Mouse (Mus musculus): ENCODE results near the gene Nampt. TPM values are rescaled to one million over a fixed set of nuclear protein-coding genes. Genes with fewer than 3 reads are reported as not detected.

The Nampt gene
- total and polyA plus RNA-seq, 3 experiments, result 33.4 to 116 (median 61.6) TPM

DNA sequence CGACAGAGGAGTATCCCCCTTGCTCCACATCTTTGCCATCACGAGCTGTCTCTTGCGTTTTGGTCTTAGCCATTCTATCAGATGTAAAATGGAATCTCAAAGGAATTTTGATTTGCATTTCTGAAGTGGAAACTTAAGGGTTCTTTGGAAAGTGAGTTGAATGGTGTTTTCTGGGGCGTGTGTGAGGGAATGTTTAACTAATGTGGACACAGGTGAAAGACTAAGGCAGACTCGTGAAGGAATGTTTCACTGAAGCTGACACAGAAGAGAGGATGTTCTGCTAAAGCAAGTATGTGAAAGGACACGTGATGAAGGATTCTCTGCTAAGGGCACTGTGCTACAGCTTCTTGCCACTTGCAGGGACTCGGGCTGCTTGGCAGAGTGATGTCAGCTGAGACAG, 18.3 kb upstream of the Nampt start:
- H3K4me1 ChIP-seq (ENCODE audit: insufficient read depth, low read depth, low read length), result peaks cover 11% of the 10 kb centered on the region
- peaks cover 17% of the 10 kb centered on the region for H3K27me3 ChIP-seq (ENCODE audit: insufficient read depth, low read length)
- no peaks in the 10 kb centered on the region for H3K36me3 ChIP-seq (replicated peaks)
- no peaks in the 10 kb centered on the region for H3K9me3 ChIP-seq (replicated peaks)
- ATAC-seq (ENCODE audit: extremely low read depth, insufficient number of reproducible peaks, low FRiP score, poor library complexity, severe bottlenecking) (no peak), DNase-seq (ENCODE audit: low spot score) (no peak)
- no peak overlapping the region for H3K4me3 ChIP-seq (ENCODE audit: low read depth, low read length)
- TF ChIP-seq POLR2AphosphoS5 (IDR thresholded peaks at IDR 0.05; ENCODE audit: insufficient replicate concordance, low read depth, low read length) (no peak), GATA1 (IDR thresholded peaks at IDR 0.05; ENCODE audit: borderline replicate concordance, low read length) (no peak), TAL1 (conservative IDR thresholded peaks at IDR 0.05; ENCODE audit: low read depth, low read length) (no peak), GATA2 (IDR thresholded peaks at IDR 0.05; ENCODE audit: borderline replicate concordance, low read depth, low read length) (no peak), CTCF (IDR thresholded peaks at IDR 0.05; ENCODE audit: low read depth, low read length) (no peak)

- H3K4me1 ChIP-seq (ENCODE audit: insufficient read depth, low read depth, low read length), result no peaks in the 10 kb centered on the region
- DNase-seq (ENCODE audit: low spot score) (no peak), ATAC-seq (ENCODE audit: extremely low read depth, insufficient number of reproducible peaks, low FRiP score, poor library complexity, severe bottlenecking) (no peak)
- H3K4me3 ChIP-seq (ENCODE audit: low read depth, low read length), result no peak overlapping the region
- no peaks in the 10 kb centered on the region for H3K36me3 ChIP-seq (replicated peaks)
- peaks cover 14% of the 10 kb centered on the region for H3K27me3 ChIP-seq (ENCODE audit: insufficient read depth, low read length)
- H3K9me3 ChIP-seq (replicated peaks), result no peaks in the 10 kb centered on the region
- no peak for TF ChIP-seq POLR2AphosphoS5 (IDR thresholded peaks at IDR 0.05; ENCODE audit: insufficient replicate concordance, low read depth, low read length)
- TF ChIP-seq CTCF (IDR thresholded peaks at IDR 0.05; ENCODE audit: low read depth, low read length), result no peak
- no peak for TF ChIP-seq GATA1 (IDR thresholded peaks at IDR 0.05; ENCODE audit: borderline replicate concordance, low read length)
- no peak for TF ChIP-seq GATA2 (IDR thresholded peaks at IDR 0.05; ENCODE audit: borderline replicate concordance, low read depth, low read length)
These were observed 13.8 kb upstream of the Nampt start for GRCm38 (mm10) chr12:32805559-32805958.

DNA sequence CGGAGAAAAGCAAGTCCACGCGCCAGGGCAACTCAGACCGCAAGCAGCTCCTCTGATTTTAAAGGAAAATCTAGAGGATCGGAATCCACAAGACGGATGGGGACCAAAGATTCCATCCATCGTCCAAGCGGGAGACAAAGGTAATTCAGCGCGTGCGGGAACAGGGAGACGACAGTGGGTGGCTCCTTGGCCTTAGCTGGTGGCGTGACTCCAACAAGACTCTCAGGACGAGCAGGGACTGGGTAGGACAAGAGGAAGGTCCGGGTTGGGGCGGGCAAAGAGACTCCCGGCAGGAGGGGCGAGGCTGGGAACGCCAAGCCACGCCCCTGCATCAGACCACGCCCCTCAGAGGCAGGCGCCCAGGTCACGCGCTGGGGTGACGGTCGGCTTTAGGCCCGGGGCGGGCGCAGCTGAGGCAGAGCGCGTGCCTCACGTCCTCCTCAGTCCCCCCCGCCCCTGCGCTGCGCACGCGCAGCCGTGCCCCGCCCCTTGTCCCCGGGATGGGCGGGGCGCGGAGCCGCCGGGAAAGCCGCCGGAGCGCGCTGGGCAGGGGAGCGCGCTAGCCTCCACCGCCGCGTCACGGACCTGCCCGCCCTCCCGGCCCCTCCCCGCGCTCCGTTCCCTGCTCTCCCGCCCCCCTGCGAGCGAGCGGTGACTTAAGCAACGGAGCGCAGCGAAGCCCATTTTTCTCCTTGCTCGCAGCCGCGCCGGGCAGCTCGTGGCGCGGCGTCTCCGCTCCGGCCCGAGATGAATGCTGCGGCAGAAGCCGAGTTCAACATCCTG, 669 bp downstream of the Nampt start:
- H3K36me3 ChIP-seq (replicated peaks), result peaks cover 27% of the 10 kb centered on the region
- peaks cover 4% of the 10 kb centered on the region for H3K27me3 ChIP-seq (ENCODE audit: insufficient read depth, low read length)
- TF ChIP-seq GATA1 (IDR thresholded peaks at IDR 0.05; ENCODE audit: borderline replicate concordance, low read length) (no peak), GATA2 (IDR thresholded peaks at IDR 0.05; ENCODE audit: borderline replicate concordance, low read depth, low read length) (no peak), TAL1 (conservative IDR thresholded peaks at IDR 0.05; ENCODE audit: low read depth, low read length) (no peak)
- peak overlapping the region; percentile 92 for H3K4me3 ChIP-seq (ENCODE audit: low read depth, low read length)
- H3K9me3 ChIP-seq (replicated peaks), result no peaks in the 10 kb centered on the region
- peak; percentile 93 for ATAC-seq (ENCODE audit: extremely low read depth, insufficient number of reproducible peaks, low FRiP score, poor library complexity, severe bottlenecking)
- H3K4me1 ChIP-seq (ENCODE audit: insufficient read depth, low read depth, low read length), result peaks cover 29% of the 10 kb centered on the region
- DNase-seq (ENCODE audit: low spot score), result peak; percentile 99

DNA sequence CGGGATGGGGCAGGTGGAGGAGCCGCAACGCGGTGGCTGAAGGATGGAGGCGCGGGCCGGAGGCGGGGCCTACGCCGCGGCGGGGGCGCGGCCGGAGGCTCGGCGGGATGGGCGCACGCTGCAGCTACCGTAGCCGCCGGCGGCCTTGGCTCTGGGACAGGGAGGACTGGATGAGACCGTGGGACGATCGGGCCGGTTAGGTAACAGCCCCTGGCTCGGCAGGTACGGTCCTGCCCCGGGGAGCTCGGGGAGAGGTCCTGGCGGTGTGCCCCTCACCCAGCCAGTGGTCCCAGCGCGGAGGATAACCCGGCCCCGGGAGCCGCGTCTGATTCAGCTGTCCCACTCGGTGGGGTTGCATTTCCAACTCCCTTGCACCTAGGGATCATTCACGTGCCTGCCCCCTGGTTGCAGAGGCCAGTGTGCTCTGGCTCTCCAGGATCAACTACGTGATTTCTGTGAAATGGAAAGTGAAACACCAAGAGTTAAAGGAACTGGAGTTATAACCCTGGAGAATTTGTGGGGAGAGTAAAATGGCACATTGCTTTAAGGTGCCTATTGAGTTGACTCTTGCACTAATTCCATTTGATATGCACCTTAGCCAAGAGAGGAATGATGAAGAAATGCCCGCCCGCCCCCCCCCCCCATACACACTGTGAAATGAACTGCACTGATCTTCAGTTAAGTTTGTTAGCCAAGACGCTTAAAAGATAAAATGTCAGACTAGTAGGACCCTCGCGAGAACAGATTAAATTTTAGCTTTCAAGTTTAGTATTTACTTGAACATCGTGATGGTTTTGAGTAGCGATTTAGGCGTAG, 1.6 kb downstream of the Nampt start:
- DNase-seq (ENCODE audit: low spot score) (peak; percentile 85), ATAC-seq (ENCODE audit: extremely low read depth, insufficient number of reproducible peaks, low FRiP score, poor library complexity, severe bottlenecking) (no peak)
- H3K36me3 ChIP-seq (replicated peaks), result peaks cover 35% of the 10 kb centered on the region
- peak overlapping the region; percentile 92 for H3K4me3 ChIP-seq (ENCODE audit: low read depth, low read length)
- H3K4me1 ChIP-seq (ENCODE audit: insufficient read depth, low read depth, low read length), result peaks cover 36% of the 10 kb centered on the region
- H3K27me3 ChIP-seq (ENCODE audit: insufficient read depth, low read length), result peaks cover 4% of the 10 kb centered on the region
- H3K9me3 ChIP-seq (replicated peaks), result no peaks in the 10 kb centered on the region
- no peak for TF ChIP-seq GATA2 (IDR thresholded peaks at IDR 0.05; ENCODE audit: borderline replicate concordance, low read depth, low read length)
- TF ChIP-seq GATA1 (IDR thresholded peaks at IDR 0.05; ENCODE audit: borderline replicate concordance, low read length), result no peak
- TF ChIP-seq POLR2AphosphoS5 (IDR thresholded peaks at IDR 0.05; ENCODE audit: insufficient replicate concordance, low read depth, low read length), result no peak
- no peak for TF ChIP-seq TAL1 (conservative IDR thresholded peaks at IDR 0.05; ENCODE audit: low read depth, low read length)
- no peak for TF ChIP-seq CTCF (IDR thresholded peaks at IDR 0.05; ENCODE audit: low read depth, low read length)

DNA sequence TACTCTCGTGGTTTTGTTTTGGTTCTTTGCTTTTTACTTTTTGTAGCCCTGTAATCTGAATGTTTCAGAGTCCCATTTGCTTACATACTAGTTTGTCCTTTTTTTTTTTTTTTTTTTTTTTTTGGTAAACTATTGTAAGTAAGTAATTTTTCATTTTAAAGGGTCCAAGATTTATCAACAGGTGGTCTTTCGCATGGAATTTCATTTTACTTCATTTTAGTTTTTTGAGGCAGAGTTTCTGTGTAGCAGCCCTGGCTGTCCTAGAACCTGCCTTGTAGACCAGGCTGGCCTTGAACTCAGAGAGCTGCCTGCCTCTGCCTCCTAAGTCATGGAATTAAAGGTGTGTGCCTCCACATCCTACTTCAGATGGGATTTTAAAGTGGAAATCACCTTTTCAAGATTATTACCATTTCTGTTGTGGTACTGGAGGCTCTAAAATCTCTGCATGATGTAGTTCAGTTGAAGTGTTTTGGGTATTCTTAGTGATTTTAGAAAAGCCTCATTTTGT, 2.2 kb downstream of the Nampt start:
- DNase-seq (ENCODE audit: low spot score), result no peak
- H3K36me3 ChIP-seq (replicated peaks), result peaks cover 42% of the 10 kb centered on the region
- H3K4me3 ChIP-seq (ENCODE audit: low read depth, low read length), result peak overlapping the region; percentile 92
- no peaks in the 10 kb centered on the region for H3K9me3 ChIP-seq (replicated peaks)
- TF ChIP-seq TAL1 (conservative IDR thresholded peaks at IDR 0.05; ENCODE audit: low read depth, low read length) (no peak), POLR2AphosphoS5 (IDR thresholded peaks at IDR 0.05; ENCODE audit: insufficient replicate concordance, low read depth, low read length) (no peak), GATA2 (IDR thresholded peaks at IDR 0.05; ENCODE audit: borderline replicate concordance, low read depth, low read length) (no peak), CTCF (IDR thresholded peaks at IDR 0.05; ENCODE audit: low read depth, low read length) (no peak), GATA1 (IDR thresholded peaks at IDR 0.05; ENCODE audit: borderline replicate concordance, low read length) (no peak)
- H3K4me1 ChIP-seq (ENCODE audit: insufficient read depth, low read depth, low read length), result peaks cover 41% of the 10 kb centered on the region
- ATAC-seq (ENCODE audit: extremely low read depth, insufficient number of reproducible peaks, low FRiP score, poor library complexity, severe bottlenecking), result no peak
- peaks cover under 1% of the 10 kb centered on the region; the same call in 1 of the 2 replicates for H3K27me3 ChIP-seq (ENCODE audit: insufficient read depth, low read length)

- TF ChIP-seq TAL1 (conservative IDR thresholded peaks at IDR 0.05; ENCODE audit: low read depth, low read length) (no peak), GATA1 (IDR thresholded peaks at IDR 0.05; ENCODE audit: borderline replicate concordance, low read length) (no peak), POLR2AphosphoS5 (IDR thresholded peaks at IDR 0.05; ENCODE audit: insufficient replicate concordance, low read depth, low read length) (no peak), GATA2 (IDR thresholded peaks at IDR 0.05; ENCODE audit: borderline replicate concordance, low read depth, low read length) (no peak), CTCF (IDR thresholded peaks at IDR 0.05; ENCODE audit: low read depth, low read length) (no peak)
These were observed 2.7 kb downstream of the Nampt start for GRCm38 (mm10) chr12:32822066-32822465.

More at GRCm38 (mm10) chr12:32822066-32822465, 2.7 kb downstream of the Nampt start:
- no peak for DNase-seq (ENCODE audit: low spot score)
- H3K36me3 ChIP-seq (replicated peaks), result peaks cover 43% of the 10 kb centered on the region
- no peak overlapping the region; the same call in 1 of the 2 replicates for H3K4me3 ChIP-seq (ENCODE audit: low read depth, low read length)
- H3K27me3 ChIP-seq (ENCODE audit: insufficient read depth, low read length), result no peaks in the 10 kb centered on the region
- no peaks in the 10 kb centered on the region for H3K9me3 ChIP-seq (replicated peaks)
- ATAC-seq (ENCODE audit: extremely low read depth, insufficient number of reproducible peaks, low FRiP score, poor library complexity, severe bottlenecking), result no peak
- H3K4me1 ChIP-seq (ENCODE audit: insufficient read depth, low read depth, low read length), result peaks cover 42% of the 10 kb centered on the region
